Mouse (Mus musculus) testis, postnatal 10 days (tissue): Measurements from ENCODE around the gene Ccdc65.
A peak's percentile ranks its signal among the peaks of the same experiment; 100 is the strongest.

Source experiments
- DNase-seq: peaks from one replicate; pipeline ENCODE4 v3.0.0; 2021; ENCODE audit warnings: low spot score

Ccdc65 gene

GRCm38 (mm10) chr15:98707766-98708372, at the start of gene Ccdc65:
Gene Ccdc65, plus strand, starts transcription at chr15:98708207.
- DNase-seq = peak; percentile 91

GRCm38 (mm10) chr15:98662198-98662566, 45.8 kb upstream of the Ccdc65 start:
- DNase-seq = no peak

DNA sequence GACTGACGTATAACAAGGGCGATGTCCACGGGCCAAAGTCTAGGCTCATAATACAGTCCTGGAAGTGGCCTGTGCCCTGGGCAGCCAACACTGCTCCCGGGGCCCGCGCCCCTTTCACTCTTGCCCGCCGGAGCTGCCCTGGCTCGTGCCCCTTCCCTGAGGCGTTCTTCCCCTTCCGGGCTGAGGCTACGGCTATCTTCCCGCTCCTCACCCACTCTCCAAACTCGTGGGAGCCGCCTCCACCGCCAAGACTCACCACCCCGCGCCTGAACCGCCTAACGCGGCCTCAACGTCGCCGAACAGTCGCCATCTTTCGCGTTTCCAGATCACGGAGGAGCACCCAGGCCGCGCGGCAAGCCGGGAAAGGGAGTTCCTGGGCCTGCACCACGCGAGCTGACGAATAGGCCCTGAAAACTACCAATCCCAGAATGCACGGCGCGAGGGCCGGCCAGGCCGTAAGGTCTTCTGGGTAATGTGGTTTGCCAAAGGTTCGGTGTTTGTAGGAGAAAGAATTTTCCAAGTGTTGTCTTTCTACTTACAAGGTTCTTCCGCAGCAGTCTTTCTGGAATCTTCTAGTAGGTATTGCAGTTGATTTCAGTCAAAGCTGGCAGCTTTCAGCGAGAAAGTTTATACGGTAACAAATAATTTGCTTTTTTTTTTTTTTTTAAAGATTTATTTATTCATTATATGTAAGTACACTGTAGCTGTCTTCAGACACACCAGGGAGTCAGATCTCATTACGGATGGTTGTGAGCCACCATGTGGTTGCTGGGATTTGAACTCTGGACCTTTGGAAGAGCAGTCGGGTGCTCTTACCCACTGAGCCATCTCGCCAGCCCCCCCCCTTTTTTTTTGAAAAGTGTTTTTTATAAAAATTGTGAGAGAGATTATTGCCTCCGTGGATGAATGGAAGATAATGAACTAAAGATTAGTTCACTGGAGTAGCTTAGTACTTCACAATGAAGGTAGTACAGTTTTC, 45.2 kb upstream of the Ccdc65 start, which contains the start of gene Ddx23:
Gene Ddx23 (minus strand): TSS at position 328 of the 979 bp plus-strand sequence.
- DNase-seq = peak; percentile 97

- no peak for DNase-seq
Observed at GRCm38 (mm10) chr15:98664042-98664907, 43.7 kb upstream of the Ccdc65 start.

- no peak for DNase-seq
Observed at GRCm38 (mm10) chr15:98672592-98672991, 35.4 kb upstream of the Ccdc65 start.

GRCm38 (mm10) chr15:98673732-98674131, 34.3 kb upstream of the Ccdc65 start:
- no peak for DNase-seq

GRCm38 (mm10) chr15:98674284-98674993, 33.6 kb upstream of the Ccdc65 start:
- DNase-seq = no peak

- DNase-seq = no peak
Observed at GRCm38 (mm10) chr15:98674994-98675545, 32.9 kb upstream of the Ccdc65 start.

DNA sequence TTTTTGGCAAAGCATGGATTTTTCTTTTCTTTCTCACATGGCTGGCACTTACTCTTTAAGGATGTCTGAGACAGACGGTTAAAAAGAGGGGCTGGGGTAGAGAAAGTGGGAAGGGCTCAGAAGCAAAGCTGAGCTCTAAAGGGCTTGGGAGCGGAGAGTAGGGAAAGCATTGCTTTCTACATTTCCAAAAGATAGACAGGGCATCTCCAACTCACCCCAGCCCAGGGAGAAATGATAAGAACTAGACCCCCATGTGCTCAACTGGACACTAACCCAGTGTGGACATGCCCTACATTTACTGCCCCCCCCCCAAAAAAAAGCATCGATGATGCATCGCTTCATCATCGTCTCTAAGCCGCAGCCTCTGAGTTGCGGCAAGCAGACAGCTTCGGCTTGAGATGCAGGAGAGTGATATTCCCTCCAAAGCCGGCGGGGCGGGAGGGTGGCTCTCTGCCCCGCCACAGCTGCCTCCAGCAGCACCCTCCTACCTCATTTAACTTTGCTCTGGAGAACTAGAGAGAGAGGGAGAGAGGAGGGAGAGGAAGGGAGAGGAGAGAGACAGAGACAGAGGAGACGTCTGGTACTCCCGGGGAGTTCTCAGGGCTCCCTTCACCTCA, 32.3 kb upstream of the Ccdc65 start:
- no peak for DNase-seq

DNA sequence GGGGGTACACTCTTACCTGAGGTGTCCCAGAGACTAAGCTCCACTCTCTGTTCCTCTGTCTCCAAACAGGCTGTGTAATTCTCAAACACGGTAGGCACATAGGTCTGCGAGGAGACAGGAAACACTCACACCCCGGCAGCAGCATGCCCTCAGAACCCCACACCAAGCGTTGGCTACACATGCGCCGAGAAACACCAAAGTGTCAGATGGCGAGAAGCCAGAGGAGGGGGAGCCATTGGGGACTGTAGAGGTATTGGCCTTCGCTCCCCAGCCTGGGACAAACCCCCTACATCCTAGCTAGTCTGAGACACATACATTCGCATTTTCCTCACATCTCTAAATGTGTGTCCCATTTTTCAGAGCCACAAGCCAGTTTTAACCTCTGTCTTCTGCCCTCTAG, 31.5 kb upstream of the Ccdc65 start:
- no peak for DNase-seq

DNA sequence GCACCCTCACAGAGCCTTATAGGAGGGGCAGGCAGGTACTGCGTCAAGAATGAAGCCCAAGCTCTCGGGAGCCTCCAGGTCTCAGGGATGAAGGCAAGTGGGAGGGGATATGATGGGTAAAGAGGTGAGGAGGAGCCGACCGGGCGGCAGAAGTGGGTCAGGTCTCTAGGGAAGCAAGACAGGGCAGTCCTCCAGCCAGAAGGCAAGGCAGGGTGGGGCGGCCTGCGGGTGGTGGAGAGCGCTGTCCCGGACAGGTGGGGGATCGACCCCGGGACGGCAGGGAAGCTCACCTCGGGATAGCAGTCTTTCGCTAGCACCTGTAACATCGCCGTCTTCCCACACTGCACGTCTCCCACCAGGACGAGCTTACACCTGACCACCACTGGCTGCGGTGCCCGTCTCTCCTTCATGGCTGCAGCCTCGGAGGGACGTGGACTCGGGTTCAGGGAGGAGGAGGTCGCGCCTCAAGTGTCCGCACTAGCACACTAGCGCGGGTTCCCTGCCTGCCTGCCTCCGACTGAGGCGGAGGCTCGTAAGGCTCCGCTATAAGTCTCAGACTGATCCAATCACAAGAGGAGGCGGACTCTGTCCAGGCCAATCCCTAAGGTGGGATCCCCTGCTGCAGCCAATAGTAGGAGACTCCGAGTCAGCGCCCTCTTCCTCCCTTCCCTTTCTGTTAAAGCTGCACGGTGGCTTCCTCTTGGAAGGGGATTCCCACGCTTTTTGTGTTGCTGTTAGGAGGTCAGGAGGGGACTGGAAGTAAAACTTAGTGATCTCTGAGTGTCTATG, 30.9 kb upstream of the Ccdc65 start, which contains the start of gene Rnd1:
Gene Rnd1 (minus strand): TSS at position 522 of the 789 bp plus-strand sequence.
- DNase-seq = peak; percentile 63

- no peak for DNase-seq
Observed at GRCm38 (mm10) chr15:98677977-98678376, 30.0 kb upstream of the Ccdc65 start.

DNA sequence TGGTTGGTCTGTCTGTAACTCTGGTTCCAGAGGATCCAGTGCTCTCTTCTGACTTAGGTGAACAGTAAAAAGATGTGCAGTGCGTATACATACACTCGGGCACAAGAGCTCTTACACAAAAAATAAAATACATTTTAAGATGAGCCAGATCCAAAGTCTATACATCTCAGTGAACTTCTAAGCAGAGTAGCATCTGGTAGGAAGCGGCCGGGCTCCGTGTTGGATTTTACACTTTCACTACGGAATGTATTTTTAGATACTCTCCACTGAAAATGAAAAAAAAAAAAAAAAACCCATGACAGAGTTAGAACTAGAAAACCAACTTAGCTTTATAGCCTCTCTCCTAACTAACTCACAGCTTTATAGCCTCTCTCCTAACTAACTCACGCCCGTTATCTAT, 27.3 kb upstream of the Ccdc65 start:
- DNase-seq = no peak

GRCm38 (mm10) chr15:98681633-98682032, 26.4 kb upstream of the Ccdc65 start:
- DNase-seq = no peak

DNA sequence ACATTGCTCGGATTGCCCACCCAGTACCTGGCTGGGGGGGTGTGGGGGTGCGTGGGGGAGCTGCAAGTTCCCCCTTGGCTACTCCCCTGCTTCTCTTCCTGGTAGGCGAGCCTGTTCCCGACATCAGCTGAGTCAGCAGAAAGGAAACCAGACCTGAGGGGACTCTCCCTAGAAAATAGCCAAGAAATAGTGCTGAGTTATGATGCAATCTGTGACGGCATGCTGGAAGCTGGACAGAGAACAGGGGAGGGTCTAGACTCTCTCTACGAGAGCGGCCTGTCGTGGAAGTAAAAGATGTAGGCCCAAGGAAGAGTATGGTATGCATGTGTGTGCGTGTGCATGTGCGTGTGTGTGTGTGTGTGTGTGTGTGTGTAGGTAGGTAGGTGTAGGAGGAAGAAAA, 24.8 kb upstream of the Ccdc65 start:
- DNase-seq = no peak

DNA sequence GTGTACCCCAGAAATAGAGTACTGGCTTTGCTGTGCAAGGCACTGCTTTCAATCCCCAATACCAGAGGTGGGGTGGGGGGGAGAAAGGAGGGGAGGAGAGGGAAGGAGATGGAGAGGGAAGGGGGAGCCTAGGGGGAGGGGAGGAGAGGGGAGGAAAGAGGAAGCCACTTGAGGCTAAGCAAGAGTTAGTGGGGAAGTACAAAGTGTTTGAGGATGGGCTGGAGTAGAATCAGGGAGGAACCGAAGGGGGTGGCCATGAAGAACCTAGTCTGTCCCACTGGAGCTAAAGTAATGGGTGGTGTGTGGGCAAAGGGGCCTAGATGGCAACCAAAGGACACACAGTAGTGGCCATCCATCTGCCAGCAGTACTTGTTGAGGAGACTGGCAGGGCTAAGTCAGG, 24.3 kb upstream of the Ccdc65 start:
- no peak for DNase-seq

GRCm38 (mm10) chr15:98685926-98686325, 22.1 kb upstream of the Ccdc65 start:
- DNase-seq = peak; percentile 66

DNA sequence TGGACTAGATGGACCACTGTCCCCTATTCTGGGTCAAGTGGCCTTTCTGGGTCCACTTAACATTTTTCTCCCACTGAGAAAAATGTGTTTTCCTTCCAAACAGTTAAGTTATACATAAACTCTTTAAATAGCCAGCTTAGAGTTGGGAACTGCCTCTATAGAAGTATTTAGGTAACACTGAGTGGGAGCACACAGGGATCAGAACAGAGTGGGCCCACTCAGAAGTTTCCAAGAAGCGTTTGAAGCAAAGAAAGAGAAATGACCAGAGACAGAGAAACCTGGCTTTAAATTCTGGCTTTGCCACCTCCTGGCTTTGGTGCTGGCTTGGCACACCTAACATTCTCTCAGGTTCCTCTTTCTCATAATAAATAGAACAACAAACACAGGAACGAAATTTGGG, 18.3 kb upstream of the Ccdc65 start:
- DNase-seq = no peak

GRCm38 (mm10) chr15:98691486-98692147, 16.4 kb upstream of the Ccdc65 start:
- DNase-seq = no peak
